Mouse (Mus musculus): Measurements from ENCODE around the gene Wdr92.

The Wdr92 gene

GRCm38 (mm10) chr11:17181807-17182206, at the start of gene Wdr92:
Gene Wdr92, plus strand, starts transcription at chr11:17182107.
- DNase-seq (ENCODE audit: low spot score) = no peak

- DNase-seq (ENCODE audit: low spot score) = no peak
Measured at GRCm38 (mm10) chr11:17135638-17136037, 46.3 kb upstream of the Wdr92 start.

GRCm38 (mm10) chr11:17138306-17139033, 43.4 kb upstream of the Wdr92 start:
- DNase-seq (ENCODE audit: low spot score) = no peak

DNA sequence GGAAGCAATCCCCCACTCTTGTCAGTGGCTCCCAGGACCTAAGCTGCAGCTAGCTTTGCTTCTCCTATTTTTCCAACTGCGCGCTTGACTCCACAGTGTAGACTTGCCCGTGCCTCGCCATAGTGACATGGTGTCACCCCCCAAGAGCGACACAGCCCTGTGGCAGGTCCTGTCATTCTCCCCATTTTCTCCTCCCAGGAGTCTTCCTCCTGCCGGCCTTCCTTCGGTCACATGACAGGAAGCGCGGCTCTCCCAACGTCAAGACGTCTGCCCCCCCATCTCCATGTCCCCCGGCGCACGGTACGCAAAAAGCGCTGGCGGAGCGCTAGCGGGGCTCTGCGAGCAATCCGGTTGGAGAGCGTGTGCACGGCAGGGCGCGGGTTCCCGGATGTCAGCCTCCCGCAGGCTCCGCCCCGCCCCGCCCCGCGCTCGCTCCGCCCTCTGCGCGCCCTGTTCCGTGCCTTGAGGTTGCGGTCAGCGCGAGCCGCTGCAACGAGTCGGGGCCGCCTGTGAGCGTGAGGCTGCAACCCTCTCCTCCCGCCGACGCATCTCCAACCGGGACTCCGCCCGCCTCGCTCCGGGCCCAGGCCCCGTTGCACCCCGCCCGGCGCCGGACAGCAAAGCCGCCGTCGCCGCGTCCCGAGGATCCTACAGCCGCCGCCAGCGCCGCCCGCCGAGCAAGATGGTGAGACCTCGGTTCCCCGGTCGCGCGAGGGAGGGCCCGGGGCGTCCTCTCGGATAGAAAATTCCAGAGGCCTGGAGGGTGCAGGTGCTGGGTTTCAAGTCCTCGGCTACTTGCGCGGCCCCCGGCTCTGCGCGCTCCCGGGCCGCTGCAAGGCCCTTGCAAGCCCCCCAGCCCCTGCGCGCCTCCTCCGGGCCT, 22.8 kb upstream of the Wdr92 start, which contains the start of gene Ppp3r1:
Ppp3r1 (plus strand) TSS at position 406 of the 880 bp plus-strand sequence.
- DNase-seq (ENCODE audit: low spot score) = peak; percentile 96

- DNase-seq (ENCODE audit: low spot score) = peak; percentile 70
Measured at GRCm38 (mm10) chr11:17159738-17160241, 22.1 kb upstream of the Wdr92 start.

- DNase-seq (ENCODE audit: low spot score) = peak; percentile 63
Measured at GRCm38 (mm10) chr11:17160242-17160641, 21.7 kb upstream of the Wdr92 start.

DNA sequence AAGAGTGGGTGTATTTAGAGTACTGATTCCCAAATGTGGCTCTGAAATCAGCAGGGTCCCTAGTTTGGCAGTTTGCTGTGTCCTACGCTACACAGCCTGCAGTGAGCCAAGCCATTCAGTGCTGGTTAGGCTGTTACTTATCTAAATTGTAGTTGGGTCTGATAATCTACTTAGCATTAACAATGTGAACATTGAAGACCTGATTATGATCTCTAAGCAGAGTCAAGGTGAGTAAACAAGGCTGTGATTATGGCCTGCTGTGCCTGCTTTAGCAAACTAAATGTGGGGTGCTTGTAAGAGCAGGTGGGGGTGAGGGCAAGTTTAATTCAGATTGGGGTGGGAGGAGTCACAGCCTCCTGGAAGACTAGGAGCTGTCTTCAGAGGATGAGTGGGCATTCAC, 18.0 kb upstream of the Wdr92 start:
- DNase-seq (ENCODE audit: low spot score) = no peak

GRCm38 (mm10) chr11:17166627-17167026, 15.3 kb upstream of the Wdr92 start:
- DNase-seq (ENCODE audit: low spot score) = no peak

GRCm38 (mm10) chr11:17169262-17169661, 12.6 kb upstream of the Wdr92 start:
- DNase-seq (ENCODE audit: low spot score) = no peak

DNA sequence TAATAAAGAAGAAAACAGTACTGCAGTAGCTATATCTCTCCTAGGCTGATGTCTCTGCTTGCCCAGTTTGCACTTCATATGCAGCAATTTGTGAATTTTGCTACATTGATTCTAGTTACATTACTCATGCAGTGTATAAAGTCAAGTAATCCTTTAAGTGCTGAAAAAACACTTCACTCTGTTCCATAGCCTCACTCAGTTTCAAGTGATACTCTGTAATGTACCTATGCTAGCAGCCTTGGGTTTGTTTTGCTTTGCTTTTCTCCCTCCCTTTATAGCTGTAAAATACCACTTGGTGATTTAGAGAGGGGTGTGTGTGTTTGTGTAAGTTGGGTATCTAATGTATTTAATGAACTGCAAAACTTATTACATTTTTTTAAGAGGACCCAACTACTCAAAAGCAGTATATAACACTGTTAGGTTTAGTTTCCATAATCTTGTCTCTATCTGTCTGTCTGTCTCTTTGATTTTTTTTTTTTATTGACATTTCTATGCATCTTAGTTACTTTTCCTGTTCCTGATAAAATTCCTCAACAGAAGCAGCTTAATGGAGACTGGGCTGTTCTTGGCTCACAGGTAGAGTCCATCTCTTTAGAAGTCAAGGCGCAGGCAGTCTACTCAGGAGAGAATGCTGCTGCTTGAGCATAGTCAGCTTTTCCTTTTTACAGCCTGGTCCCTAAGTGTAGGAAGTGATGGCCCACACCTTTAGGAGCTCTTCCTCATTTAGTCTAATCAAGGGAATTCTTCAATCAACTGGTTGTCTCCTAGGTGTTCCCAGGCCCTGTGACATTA, 10.8 kb upstream of the Wdr92 start:
- no peak for DNase-seq (ENCODE audit: low spot score)

DNA sequence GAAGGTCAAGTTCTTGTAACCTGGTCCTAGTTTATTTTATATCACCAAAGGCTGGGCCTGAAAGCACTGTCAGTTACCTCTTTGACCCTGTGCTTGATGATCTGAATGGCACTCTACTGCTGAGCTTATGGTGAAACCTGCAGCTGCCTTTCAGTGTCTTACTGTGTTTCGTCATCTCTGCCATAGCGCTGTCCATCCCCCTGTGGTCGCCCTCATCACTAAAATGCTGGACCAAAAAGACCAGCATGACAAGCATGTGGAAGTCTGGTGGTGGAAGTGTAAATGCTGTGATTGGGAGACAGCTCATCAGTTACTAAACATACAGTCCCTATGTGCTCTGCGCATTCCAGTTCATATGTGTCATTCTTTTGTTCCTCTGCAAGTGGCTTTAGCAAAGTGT, 9.6 kb upstream of the Wdr92 start:
- no peak for DNase-seq (ENCODE audit: low spot score)

DNA sequence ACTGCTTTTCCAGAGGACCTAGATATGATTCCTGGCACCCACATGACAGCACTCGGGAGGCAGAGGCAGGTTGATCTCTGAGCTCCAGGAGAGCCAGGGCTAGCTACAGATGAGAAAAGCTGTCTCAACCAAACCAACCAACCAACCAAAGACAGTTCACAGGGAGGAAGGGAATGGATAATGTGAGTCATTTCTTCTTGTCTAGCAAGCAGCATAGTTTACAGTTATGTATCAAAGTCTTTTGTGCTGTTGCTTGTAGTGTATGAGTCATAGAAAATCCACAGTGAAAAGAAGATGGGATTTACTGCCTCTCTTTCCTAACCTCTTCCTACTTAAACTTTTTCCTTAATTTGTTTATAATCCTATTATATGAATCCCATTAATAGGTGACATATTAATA, 5.3 kb upstream of the Wdr92 start:
- no peak for DNase-seq (ENCODE audit: low spot score)

- DNase-seq (ENCODE audit: low spot score) = no peak
Measured at GRCm38 (mm10) chr11:17180753-17181152, 1.2 kb upstream of the Wdr92 start.

DNA sequence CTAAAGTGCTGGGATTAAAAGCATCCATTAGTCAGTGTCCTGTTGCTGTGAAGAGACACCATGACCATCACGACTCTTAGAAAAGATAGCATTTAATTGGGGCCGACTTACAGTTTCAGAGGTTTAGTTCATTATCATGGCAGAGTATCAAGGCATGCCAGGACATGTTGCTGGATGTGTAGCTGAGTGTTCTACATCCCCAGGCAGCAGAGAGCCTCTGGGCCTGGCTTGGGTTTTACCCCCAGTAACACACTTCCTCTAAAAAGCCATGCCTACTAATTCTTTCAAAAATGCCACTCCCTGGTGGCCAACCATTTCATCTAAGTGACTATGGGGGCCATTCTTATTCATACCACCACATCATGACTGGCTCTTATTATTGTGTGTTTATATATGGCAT, 1.3 kb downstream of the Wdr92 start:
- DNase-seq (ENCODE audit: low spot score) = no peak

DNA sequence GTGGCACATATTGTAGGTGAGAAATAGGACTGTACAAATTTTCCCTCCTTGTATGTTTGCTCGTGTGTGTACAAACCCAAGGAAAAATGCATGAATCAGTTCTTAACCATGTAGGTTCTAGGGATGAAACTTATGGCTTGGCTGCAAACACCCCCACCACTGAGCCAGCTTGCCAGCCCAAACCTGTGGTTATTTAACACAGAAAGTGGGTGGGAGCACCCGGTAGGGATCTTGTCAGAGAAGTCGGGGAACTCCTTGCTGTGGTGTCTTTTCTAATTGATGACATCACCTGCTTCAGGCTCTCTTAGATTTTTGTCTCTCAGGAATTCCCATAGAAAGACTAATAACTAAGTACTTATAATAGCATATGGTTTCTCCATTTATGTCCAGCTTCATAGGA, 5.7 kb downstream of the Wdr92 start:
- no peak for DNase-seq (ENCODE audit: low spot score)

DNA sequence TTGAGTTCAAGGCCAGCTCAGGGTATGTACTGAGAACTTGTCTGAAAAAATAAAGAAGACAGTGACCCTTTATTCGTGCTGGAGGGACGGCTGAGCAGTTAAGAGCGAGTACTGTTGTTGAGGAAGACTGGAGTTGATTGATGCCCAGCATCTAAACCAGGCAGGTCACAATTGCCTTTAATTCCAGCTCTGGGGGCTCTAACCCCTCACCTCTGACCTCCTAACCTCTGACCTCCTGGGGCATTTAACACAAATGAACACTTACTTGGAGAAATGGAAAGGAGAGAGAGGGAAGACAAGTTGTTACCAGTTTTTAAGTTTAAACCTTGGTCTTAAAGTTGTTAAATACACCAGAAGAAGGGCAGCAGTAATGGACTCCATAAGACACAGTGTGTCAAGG, 6.9 kb downstream of the Wdr92 start:
- DNase-seq (ENCODE audit: low spot score) = no peak

DNA sequence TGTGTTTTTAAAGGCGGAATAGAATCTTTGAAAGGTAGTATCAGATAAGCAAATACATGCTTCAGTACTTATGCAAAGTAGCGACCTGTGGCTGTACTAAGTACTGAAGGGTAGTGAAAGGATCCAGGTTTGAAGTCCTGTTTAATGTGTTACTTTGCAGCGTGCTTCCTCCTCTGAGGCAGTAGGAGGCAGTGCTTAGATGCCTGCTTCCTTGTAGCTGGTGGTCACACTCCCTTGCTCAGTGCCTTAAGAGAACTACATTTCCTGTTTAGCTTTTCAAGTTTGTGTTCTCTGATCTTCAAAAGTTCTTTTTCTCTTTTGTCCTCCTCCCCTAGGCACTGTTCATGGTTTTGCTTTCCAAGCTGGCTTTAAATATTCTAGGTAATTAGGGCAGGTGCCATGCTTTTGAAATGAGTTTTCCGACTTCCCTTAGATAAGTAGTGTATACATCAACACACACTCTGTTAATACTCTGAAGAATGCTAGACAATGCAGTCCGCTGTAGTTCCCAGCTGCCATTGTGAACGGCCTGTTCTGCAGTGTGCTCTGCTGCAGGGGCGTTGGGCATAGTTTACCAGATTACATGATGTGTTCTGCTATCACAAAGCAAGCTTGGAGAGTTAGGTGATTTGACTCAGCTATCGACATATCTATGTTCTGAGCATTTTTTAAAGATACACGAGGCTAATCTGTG, 10.4 kb downstream of the Wdr92 start:
- no peak for DNase-seq (ENCODE audit: low spot score)

GRCm38 (mm10) chr11:17199170-17199569, 17.3 kb downstream of the Wdr92 start:
- no peak for DNase-seq (ENCODE audit: low spot score)

DNA sequence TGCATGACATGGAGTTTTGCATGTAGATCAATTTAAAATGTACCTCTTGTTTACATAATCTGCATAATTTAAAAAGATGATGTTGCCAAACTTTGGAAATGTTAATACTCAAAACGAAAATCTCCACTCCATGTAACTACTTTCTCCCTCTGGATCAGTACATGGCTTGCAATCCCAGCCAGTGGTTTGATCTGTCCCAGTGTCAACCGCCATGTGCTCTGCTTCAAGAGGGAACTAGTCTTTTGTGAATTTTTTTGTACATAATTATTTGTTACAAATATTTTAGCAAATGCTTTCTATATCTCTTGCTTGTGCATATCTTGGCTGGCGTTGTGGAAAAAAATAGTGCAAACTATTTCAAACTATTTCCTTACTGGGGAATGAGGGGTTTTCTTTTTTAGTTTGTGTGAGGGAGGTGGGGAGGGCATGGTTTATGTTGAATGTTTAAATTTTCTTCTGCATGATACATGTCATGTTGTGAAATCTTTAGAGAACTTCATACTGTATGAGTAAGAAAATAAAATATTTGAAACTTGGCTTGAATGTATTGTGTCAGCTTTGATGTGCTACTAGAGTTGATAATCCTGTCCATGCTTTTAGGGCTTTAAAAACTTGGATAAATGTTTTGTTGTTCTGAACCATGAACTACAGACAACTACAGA, 18.1 kb downstream of the Wdr92 start:
- DNase-seq (ENCODE audit: low spot score) = no peak

DNA sequence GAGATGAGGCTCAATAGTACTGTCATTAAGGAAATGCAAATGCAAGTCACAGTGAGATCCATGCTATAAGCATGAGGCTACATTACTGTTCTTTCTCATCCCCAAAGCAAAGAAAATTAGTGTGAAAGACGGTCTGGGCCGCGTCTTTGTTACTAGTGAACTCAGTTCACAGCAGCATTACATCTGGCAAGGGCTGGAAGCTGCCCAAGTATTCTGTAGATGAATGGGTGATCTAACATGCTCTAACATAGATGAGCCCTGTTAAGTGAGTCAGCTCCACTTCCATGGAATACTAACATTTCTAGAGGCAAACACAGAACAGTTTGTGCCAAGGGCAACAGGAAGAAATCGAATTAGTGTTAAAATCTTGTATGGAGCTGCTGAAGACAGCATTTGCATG, 19.0 kb downstream of the Wdr92 start:
- no peak for DNase-seq (ENCODE audit: low spot score)

GRCm38 (mm10) chr11:17202481-17202880, 20.6 kb downstream of the Wdr92 start:
- no peak for DNase-seq (ENCODE audit: low spot score)
